ENCODE assay signal across 8 mouse cellular contexts in genomic region chr1:88007692-88008210, GRCm38 (mm10). TPM values are rescaled to one million over a fixed set of nuclear protein-coding genes. Genes with fewer than 3 reads are reported as not detected.
A peak's percentile ranks its signal among the peaks of the same experiment; 100 is the strongest.
DNase-seq lines count a peak whose midpoint lies in the region; ATAC-seq and TF ChIP-seq lines count a peak whose summit lies in the region.

No protein-coding gene starts in this region.

- no peaks in the 10 kb centered on the region for H3K27me3 ChIP-seq in heart, embryonic 15.5 days
- H3K27me3 ChIP-seq in G1E (ENCODE audit: insufficient read depth, low read length), result no peaks in the 10 kb centered on the region
- H3K27me3 ChIP-seq in hindbrain, embryonic 10.5 days (ENCODE audit: insufficient read depth, poor library complexity, severe bottlenecking), result no peaks in the 10 kb centered on the region
- no peaks in the 10 kb centered on the region for H3K27me3 ChIP-seq in midbrain, embryonic 11.5 days (ENCODE audit: control insufficient read depth, insufficient read depth, low read length)

- peaks cover 19% of the 10 kb centered on the region; the same call in 1 of the 2 replicates for H3K36me3 ChIP-seq in heart, embryonic 15.5 days
- peaks cover 31% of the 10 kb centered on the region for H3K36me3 ChIP-seq in G1E (replicated peaks)
- H3K36me3 ChIP-seq in hindbrain, embryonic 10.5 days, result peaks cover 28% of the 10 kb centered on the region
- H3K36me3 ChIP-seq in midbrain, embryonic 11.5 days (ENCODE audit: control insufficient read depth, insufficient read depth, low read length), result peaks cover 2% of the 10 kb centered on the region; the same call in 1 of the 2 replicates

- peak overlapping the region; percentile 87 for H3K4me3 ChIP-seq in heart, embryonic 15.5 days
- peak overlapping the region; percentile 76 for H3K4me3 ChIP-seq in G1E (ENCODE audit: low read depth, low read length)
- H3K4me3 ChIP-seq in hindbrain, embryonic 10.5 days, result peak overlapping the region; percentile 80
- peak overlapping the region; percentile 48 for H3K4me3 ChIP-seq in midbrain, embryonic 11.5 days (ENCODE audit: low read depth, low read length)

- peak; percentile 22; the same call in 1 of the 2 replicates for ATAC-seq in heart, embryonic 15.5 days (replicated peaks; ENCODE audit: insufficient number of reproducible peaks, insufficient read depth, low FRiP score, low read depth)
- ATAC-seq in G1E (ENCODE audit: extremely low read depth, insufficient number of reproducible peaks, low FRiP score, poor library complexity, severe bottlenecking), result no peak
- ATAC-seq in midbrain, embryonic 11.5 days (ENCODE audit: low FRiP score), result peak; percentile 65

- H3K4me2 ChIP-seq in heart, embryonic 15.5 days, result peak overlapping the region; percentile 69
- peak overlapping the region; percentile 59 for H3K4me2 ChIP-seq in midbrain, embryonic 11.5 days

- H3K4me1 ChIP-seq in heart, embryonic 15.5 days (replicated peaks), result peaks cover 2% of the 10 kb centered on the region; the same call in 1 of the 2 replicates
- peaks cover 33% of the 10 kb centered on the region for H3K4me1 ChIP-seq in G1E (ENCODE audit: insufficient read depth, low read depth, low read length)
- peaks cover 13% of the 10 kb centered on the region for H3K4me1 ChIP-seq in hindbrain, embryonic 10.5 days (replicated peaks)
- H3K4me1 ChIP-seq in midbrain, embryonic 11.5 days (ENCODE audit: control insufficient read depth, insufficient read depth, low read length), result peaks cover 8% of the 10 kb centered on the region

- WGBS in heart, embryonic 15.5 days, result 7% methylated on average over 5 of the region's 5 CpGs
- WGBS in hindbrain, embryonic 10.5 days, result 7% methylated on average over 5 of the region's 5 CpGs
- WGBS in midbrain, embryonic 11.5 days, result 7% methylated on average over 5 of the region's 5 CpGs

- peak overlapping the region; percentile 94 for H3K27ac ChIP-seq in heart, embryonic 15.5 days
- H3K27ac ChIP-seq in hindbrain, embryonic 10.5 days, result peak overlapping the region; percentile 99
- H3K27ac ChIP-seq in midbrain, embryonic 11.5 days (ENCODE audit: low read depth, low read length), result peak overlapping the region; percentile 68

- H3K9ac ChIP-seq in heart, embryonic 15.5 days, result peak overlapping the region; percentile 89
- peak overlapping the region; percentile 77 for H3K9ac ChIP-seq in midbrain, embryonic 11.5 days (ENCODE audit: low read length)

- DNase-seq in heart, postnatal 4 days, result no peak
- DNase-seq in G1E (ENCODE audit: low spot score), result no peak
- no peak for DNase-seq in hindbrain, embryonic 10.5 days (ENCODE audit: low spot score)
- no peak for DNase-seq in midbrain, embryonic 11.5 days (ENCODE audit: low spot score, missing footprints)
- no peak for DNase-seq in ovary, postnatal 36 days (ENCODE audit: low spot score)
- no peak for DNase-seq in right cerebral cortex, postnatal 25 days
- DNase-seq in embryo, embryonic 11 days, result no peak

- no peaks in the 10 kb centered on the region for H3K9me3 ChIP-seq in heart, embryonic 15.5 days (replicated peaks)
- H3K9me3 ChIP-seq in G1E (replicated peaks), result no peaks in the 10 kb centered on the region
- H3K9me3 ChIP-seq in hindbrain, embryonic 10.5 days, result no peaks in the 10 kb centered on the region
- H3K9me3 ChIP-seq in midbrain, embryonic 11.5 days (ENCODE audit: control insufficient read depth, low read length), result no peaks in the 10 kb centered on the region

- no peak for TF ChIP-seq CTCF in G1E (IDR thresholded peaks at IDR 0.05; ENCODE audit: low read depth, low read length)

RNA-seq across cellular contexts. Expression of gene Usp40, which starts 0.6 kb away (rescaled TPM):
- 27.7 and 29.1 TPM in 2 replicates for polyA plus RNA-seq in heart, embryonic 15.5 days (2015; fragmentation: Nextera tagmentation; extraction: Ambion mirVana)
- total RNA-seq in heart, postnatal 4 days (2021), result 10 to 100 TPM; 24.8 to 26.2 TPM
- 104 and 109 TPM in 2 replicates for total RNA-seq in G1E (2014; fragmentation: Nextera tagmentation)
- 43.5 and 43.7 TPM in 2 replicates for total RNA-seq in G1E (2017)
- 2.4 and 4.2 TPM in 2 replicates for polyA plus RNA-seq in G1E (2012)
- polyA plus RNA-seq in hindbrain, embryonic 10.5 days (2016; fragmentation: Nextera tagmentation; extraction: Ambion mirVana), result 27.5 and 30.2 TPM in 2 replicates
- 27.9 and 29.2 TPM in 2 replicates for polyA plus RNA-seq in midbrain, embryonic 11.5 days (2014; fragmentation: Nextera tagmentation; extraction: Ambion mirVana)

RNA-seq across cellular contexts. Expression of gene Ugt1a10, which starts 47.4 kb away (rescaled TPM):
- polyA plus RNA-seq in heart, embryonic 15.5 days (2015; fragmentation: Nextera tagmentation; extraction: Ambion mirVana), result not detected in 2 replicates
- total RNA-seq in heart, postnatal 4 days (2021), result not detected
- total RNA-seq in G1E (2014; fragmentation: Nextera tagmentation), result not detected in 2 replicates
- 0.05 TPM in 1 of 2 replicates, not detected in the other for total RNA-seq in G1E (2017)
- not detected in 2 replicates for polyA plus RNA-seq in G1E (2012)
- not detected in 2 replicates for polyA plus RNA-seq in hindbrain, embryonic 10.5 days (2016; fragmentation: Nextera tagmentation; extraction: Ambion mirVana)
- not detected in 2 replicates for polyA plus RNA-seq in midbrain, embryonic 11.5 days (2014; fragmentation: Nextera tagmentation; extraction: Ambion mirVana)
